Mouse (Mus musculus): ENCODE results near the gene Plekha3. TPM values are rescaled to one million over a fixed set of nuclear protein-coding genes. Genes with fewer than 3 reads are reported as not detected.

The Plekha3 gene
- polyA plus RNA-seq, 1 experiment from 2014 or later = 13.8 TPM

- Histone ChIP-seq H3K4me1 (ENCODE audit: insufficient read depth) (no peaks in the 10 kb centered on the region), H3K4me2 (peak overlapping the region; percentile 69), H3K9ac (peak overlapping the region; percentile 82), H3K9me3 (ENCODE audit: low read depth, low read length) (no peaks in the 10 kb centered on the region), H3K4me3 (ENCODE audit: low read depth, low read length) (peak overlapping the region; percentile 89), H3K27me3 (ENCODE audit: insufficient read depth, low read length) (no peaks in the 10 kb centered on the region), H3K36me3 (ENCODE audit: insufficient read depth) (no peaks in the 10 kb centered on the region; the same call in 1 of the 2 replicates), H3K27ac (ENCODE audit: low read depth) (no peak overlapping the region)
- DNase-seq = peak; percentile 14
- no peak for TF ChIP-seq CTCF (IDR thresholded peaks at IDR 0.05; ENCODE audit: low read depth)
- 8% methylated on average over 4 of the region's 4 CpGs for WGBS
- ATAC-seq (ENCODE audit: insufficient read depth) = no peak
These were observed 868 bp downstream of the Plekha3 start for GRCm38 (mm10) chr2:76675949-76676348.

DNA sequence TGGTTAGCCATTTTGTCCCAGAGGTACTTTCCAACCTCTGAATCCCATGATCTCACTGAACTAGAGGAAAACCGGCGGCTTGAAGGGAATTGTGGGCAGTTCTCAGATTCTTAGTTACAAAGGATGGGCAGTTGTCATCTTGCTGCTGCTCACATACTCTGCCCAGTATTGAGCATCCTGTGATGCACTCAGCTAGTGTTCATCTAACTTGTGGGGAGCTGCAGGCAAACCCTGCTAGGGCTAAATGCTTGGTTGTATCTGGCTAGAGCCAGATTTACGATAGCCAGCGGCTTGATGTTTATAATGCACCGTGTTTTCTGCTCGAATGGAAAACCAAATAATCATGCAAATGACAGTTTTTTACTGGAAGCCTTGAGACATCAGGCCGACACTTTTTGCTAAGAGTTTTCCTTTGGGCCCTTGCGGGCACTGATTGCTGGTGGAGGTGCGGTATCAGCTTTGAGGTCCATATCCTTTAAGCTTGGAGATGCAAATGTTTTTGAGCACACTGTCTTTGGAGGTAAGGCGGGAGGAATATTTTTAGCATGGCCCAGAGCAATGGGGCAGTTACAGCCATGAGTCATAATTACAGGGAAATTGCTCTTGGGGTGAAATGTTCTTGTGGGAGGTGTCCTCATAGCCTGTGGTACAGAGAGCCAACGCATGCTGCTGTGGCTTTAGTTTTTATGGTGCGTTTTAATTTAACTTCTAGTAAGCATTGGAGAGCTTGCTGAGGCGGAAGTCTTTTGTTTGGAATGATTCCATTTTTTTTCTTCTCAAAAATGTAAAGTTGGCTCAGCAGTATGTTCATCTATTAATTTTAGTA lies 1.5 kb downstream of the Plekha3 start:
- peak overlapping the region; percentile 69 for H3K4me2 ChIP-seq
- peaks cover 3% of the 10 kb centered on the region for H3K36me3 ChIP-seq (ENCODE audit: insufficient read depth)
- peak overlapping the region; percentile 89 for H3K4me3 ChIP-seq (ENCODE audit: low read depth, low read length)
- H3K27me3 ChIP-seq (ENCODE audit: insufficient read depth, low read length) = no peaks in the 10 kb centered on the region
- no peak overlapping the region for H3K27ac ChIP-seq (ENCODE audit: low read depth)
- DNase-seq = peak; percentile 31
- ATAC-seq (ENCODE audit: insufficient read depth) = no peak
- H3K4me1 ChIP-seq (ENCODE audit: insufficient read depth) = no peaks in the 10 kb centered on the region
- WGBS = 56% methylated on average over 13 of the region's 13 CpGs
- no peak for TF ChIP-seq CTCF (IDR thresholded peaks at IDR 0.05; ENCODE audit: low read depth)
- H3K9me3 ChIP-seq (ENCODE audit: low read depth, low read length) = no peaks in the 10 kb centered on the region
- peak overlapping the region; percentile 82 for H3K9ac ChIP-seq

- 83% methylated on average over 8 of the region's 8 CpGs for WGBS
- H3K27ac ChIP-seq (ENCODE audit: low read depth) = no peak overlapping the region
These were observed 7.2 kb downstream of the Plekha3 start for GRCm38 (mm10) chr2:76682301-76682700.

DNA sequence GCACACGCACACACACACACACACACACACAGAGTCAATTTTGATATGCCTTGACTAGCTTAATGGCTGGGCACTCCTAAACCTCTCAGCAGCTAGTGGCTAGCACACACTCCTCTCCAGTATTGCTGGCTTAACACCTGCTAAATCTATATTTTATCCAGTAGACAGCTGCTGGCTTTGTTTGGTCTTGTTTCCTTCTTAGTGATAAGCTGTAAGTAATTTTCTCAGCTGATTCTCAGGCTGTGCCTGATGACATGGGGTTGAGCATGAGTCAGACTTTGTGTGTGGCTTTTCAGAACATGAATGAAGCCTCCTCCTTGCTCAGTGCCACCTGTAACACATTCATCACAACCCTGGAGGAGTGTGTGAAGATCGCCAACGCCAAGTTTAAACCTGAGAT lies 11.9 kb downstream of the Plekha3 start:
- DNase-seq (no peak), ATAC-seq (ENCODE audit: insufficient read depth) (no peak)
- TF ChIP-seq CTCF (IDR thresholded peaks at IDR 0.05; ENCODE audit: low read depth) = no peak
- H3K9me3 ChIP-seq (ENCODE audit: low read depth, low read length) = no peaks in the 10 kb centered on the region
- H3K4me2 ChIP-seq = no peak overlapping the region
- no peak overlapping the region for H3K9ac ChIP-seq
- WGBS = 82% methylated on average over 3 of the region's 3 CpGs
- no peaks in the 10 kb centered on the region for H3K4me1 ChIP-seq (ENCODE audit: insufficient read depth)
- H3K27me3 ChIP-seq (ENCODE audit: insufficient read depth, low read length) = no peaks in the 10 kb centered on the region
- H3K27ac ChIP-seq (ENCODE audit: low read depth) = no peak overlapping the region
- H3K36me3 ChIP-seq (ENCODE audit: insufficient read depth) = peaks cover 86% of the 10 kb centered on the region
- H3K4me3 ChIP-seq (ENCODE audit: low read depth, low read length) = no peak overlapping the region

More at GRCm38 (mm10) chr2:76682301-76682700, 7.2 kb downstream of the Plekha3 start:
- no peak overlapping the region for H3K4me2 ChIP-seq
- H3K4me3 ChIP-seq (ENCODE audit: low read depth, low read length) = no peak overlapping the region
- H3K27me3 ChIP-seq (ENCODE audit: insufficient read depth, low read length) = no peaks in the 10 kb centered on the region
- ATAC-seq (ENCODE audit: insufficient read depth) (no peak), DNase-seq (no peak)
- H3K9ac ChIP-seq = no peak overlapping the region
- no peaks in the 10 kb centered on the region for H3K9me3 ChIP-seq (ENCODE audit: low read depth, low read length)
- TF ChIP-seq CTCF (IDR thresholded peaks at IDR 0.05; ENCODE audit: low read depth) = no peak
- peaks cover 55% of the 10 kb centered on the region for H3K36me3 ChIP-seq (ENCODE audit: insufficient read depth)
- no peaks in the 10 kb centered on the region for H3K4me1 ChIP-seq (ENCODE audit: insufficient read depth)

DNA sequence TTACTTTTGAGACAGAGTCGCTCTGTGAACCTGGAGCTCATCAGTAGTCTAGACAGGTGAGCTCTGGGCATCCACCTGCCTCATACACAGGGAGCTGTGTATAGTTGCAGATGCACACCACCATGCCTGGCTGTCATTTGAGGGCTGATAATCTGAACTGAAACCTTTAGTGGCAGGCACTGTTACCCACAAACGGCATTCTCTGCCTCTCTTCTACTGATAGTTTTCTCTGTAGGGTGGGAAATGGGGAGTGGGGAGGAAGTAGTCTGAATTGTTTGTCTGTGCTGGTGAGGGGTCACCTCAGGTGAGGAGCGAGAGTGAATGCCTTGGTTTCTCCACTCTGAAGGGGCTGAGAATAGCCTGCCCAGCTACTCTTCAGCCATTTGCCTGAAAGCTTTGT lies 12.5 kb downstream of the Plekha3 start:
- 64% methylated on average over 3 of the region's 3 CpGs for WGBS
- Histone ChIP-seq H3K27me3 (ENCODE audit: insufficient read depth, low read length) (no peaks in the 10 kb centered on the region), H3K36me3 (ENCODE audit: insufficient read depth) (peaks cover 86% of the 10 kb centered on the region), H3K27ac (ENCODE audit: low read depth) (no peak overlapping the region), H3K9me3 (ENCODE audit: low read depth, low read length) (no peaks in the 10 kb centered on the region), H3K4me1 (ENCODE audit: insufficient read depth) (no peaks in the 10 kb centered on the region), H3K9ac (no peak overlapping the region), H3K4me2 (no peak overlapping the region), H3K4me3 (ENCODE audit: low read depth, low read length) (no peak overlapping the region)
- DNase-seq (no peak), ATAC-seq (ENCODE audit: insufficient read depth) (no peak)
- no peak for TF ChIP-seq CTCF (IDR thresholded peaks at IDR 0.05; ENCODE audit: low read depth)

- H3K4me2 ChIP-seq = no peak overlapping the region
These were observed 13.1 kb downstream of the Plekha3 start for GRCm38 (mm10) chr2:76688162-76688561.

DNA sequence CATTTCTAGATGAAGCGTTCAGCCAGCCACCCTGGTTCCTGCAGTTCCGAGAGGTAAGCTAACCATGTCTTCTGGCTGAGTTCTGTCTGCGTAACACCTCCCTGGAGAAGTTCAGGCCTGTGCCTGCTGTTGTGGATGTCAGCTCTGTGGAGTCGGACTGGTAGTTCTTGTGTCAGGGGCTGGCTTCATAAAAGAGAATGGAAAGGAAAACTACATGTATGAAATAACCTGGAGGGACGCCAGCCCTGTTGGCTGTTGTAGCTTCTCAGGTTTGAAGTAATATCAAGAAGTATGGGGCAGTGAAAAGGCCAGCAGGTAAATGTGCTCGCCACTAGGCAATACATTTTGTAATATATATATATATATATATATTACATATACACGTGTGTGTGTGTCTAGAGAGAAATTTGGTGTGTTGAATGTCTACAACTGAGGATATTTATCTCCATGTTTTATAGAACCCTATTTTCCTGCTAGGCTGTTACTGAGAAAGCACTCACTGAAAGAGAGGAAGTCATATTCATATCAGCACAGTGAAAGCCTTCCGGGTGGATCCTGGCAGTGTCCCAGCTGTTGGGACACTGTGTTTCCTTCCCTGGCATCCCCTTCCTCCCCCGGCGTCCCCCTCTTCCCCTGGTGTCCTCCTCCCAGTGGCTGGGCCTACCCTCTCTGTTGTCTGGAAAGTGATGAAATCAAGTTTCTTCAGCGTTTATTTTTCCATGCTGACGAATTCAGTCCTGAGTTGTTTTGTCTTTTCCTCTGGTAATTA lies 15.5 kb downstream of the Plekha3 start:
- H3K9ac ChIP-seq = no peak overlapping the region
- peak; percentile 67 for DNase-seq
- peak; percentile 69; the same call in 1 of the 2 replicates for ATAC-seq (ENCODE audit: insufficient read depth)
- peaks cover 82% of the 10 kb centered on the region for H3K36me3 ChIP-seq (ENCODE audit: insufficient read depth)
- WGBS = 70% methylated on average over 12 of the region's 12 CpGs
- no peak overlapping the region for H3K4me3 ChIP-seq (ENCODE audit: low read depth, low read length)
- H3K4me2 ChIP-seq = no peak overlapping the region
- no peaks in the 10 kb centered on the region for H3K4me1 ChIP-seq (ENCODE audit: insufficient read depth)
- TF ChIP-seq CTCF (IDR thresholded peaks at IDR 0.05; ENCODE audit: low read depth) = no peak
- H3K27me3 ChIP-seq (ENCODE audit: insufficient read depth, low read length) = no peaks in the 10 kb centered on the region
- H3K9me3 ChIP-seq (ENCODE audit: low read depth, low read length) = no peaks in the 10 kb centered on the region
- peak overlapping the region; percentile 48; the same call in 1 of the 2 replicates for H3K27ac ChIP-seq (ENCODE audit: low read depth)

More at GRCm38 (mm10) chr2:76688162-76688561, 13.1 kb downstream of the Plekha3 start:
- peaks cover 85% of the 10 kb centered on the region for H3K36me3 ChIP-seq (ENCODE audit: insufficient read depth)
- DNase-seq (no peak), ATAC-seq (ENCODE audit: insufficient read depth) (no peak)
- TF ChIP-seq CTCF (IDR thresholded peaks at IDR 0.05; ENCODE audit: low read depth) = no peak
- H3K27me3 ChIP-seq (ENCODE audit: insufficient read depth, low read length) = no peaks in the 10 kb centered on the region
- WGBS = 54% methylated on average over 7 of the region's 7 CpGs
- no peak overlapping the region for H3K27ac ChIP-seq (ENCODE audit: low read depth)
- H3K4me3 ChIP-seq (ENCODE audit: low read depth, low read length) = no peak overlapping the region
- no peaks in the 10 kb centered on the region for H3K9me3 ChIP-seq (ENCODE audit: low read depth, low read length)
- H3K9ac ChIP-seq = no peak overlapping the region
- no peaks in the 10 kb centered on the region for H3K4me1 ChIP-seq (ENCODE audit: insufficient read depth)
